Mouse (Mus musculus): ENCODE data around the gene Rdh13.

DNA sequence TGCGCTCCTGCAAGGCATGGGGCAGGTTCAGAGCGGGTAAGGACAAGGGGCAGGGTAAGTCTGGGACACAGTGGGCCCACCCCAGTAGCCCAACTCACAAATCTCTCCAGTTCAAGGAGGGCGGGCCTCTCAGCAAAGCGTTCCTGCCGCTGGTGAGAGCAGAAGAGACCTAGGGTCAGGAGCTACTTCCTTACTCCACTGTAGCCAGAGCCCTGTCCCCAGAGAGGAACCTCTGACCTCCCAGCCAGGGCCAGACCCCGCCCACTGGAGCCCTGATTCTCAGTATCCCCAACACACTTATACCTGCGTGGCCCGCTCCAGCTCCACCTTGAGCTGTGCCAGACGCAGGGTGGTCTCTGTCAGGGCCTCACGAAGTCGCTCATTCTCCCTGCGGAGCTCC is 36.8 kb upstream of the Rdh13 start:
- TF ChIP-seq CTCF (conservative IDR thresholded peaks at IDR 0.05; ENCODE audit: low read length) (no peak), NANOG (IDR thresholded peaks at IDR 0.05; ENCODE audit: borderline replicate concordance, low read length) (no peak)

Data from E14TG2a.4 (cell line).